Mouse (Mus musculus): ENCODE results near the gene Arglu1.

The Arglu1 gene

DNA sequence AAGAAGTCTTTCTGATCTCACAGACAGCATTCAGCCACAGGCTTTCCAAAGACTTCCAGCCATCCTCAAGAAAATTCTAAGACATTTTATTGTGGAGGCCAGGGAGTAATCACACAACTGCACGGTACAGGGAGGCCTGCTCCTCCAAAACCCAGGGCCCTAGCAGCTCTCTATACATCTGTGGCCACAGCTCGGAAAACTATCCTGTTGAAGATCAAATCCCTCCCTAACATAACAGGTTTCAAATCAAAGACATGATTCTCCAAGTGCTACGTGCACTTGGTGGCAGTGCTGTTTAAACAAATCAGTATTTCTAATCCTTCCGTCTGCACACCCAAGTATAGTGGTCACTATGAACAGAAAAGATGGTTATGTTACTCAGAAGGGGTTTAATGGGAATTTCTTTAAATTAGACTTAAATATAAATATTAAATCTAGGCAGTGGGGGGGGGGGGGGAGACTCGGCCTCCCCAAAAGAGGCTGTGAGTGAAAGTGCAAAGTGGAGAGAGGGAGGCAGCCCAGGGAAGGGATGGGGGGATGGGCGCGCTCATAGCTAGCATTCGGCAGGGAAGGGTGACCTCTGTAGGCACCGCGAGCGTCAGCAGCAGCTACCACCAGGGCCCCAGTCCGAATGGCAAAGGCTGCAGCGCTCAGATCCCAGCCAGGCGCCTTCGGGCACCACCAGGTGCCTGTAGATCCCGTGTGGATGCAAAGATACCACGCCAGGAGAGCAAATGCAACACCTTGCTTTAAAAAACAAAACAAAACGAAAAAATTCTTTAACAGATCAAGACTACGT lies 31.7 kb downstream of the Arglu1 start:
- CTCF ChIA-PET: no interaction called here

DNA sequence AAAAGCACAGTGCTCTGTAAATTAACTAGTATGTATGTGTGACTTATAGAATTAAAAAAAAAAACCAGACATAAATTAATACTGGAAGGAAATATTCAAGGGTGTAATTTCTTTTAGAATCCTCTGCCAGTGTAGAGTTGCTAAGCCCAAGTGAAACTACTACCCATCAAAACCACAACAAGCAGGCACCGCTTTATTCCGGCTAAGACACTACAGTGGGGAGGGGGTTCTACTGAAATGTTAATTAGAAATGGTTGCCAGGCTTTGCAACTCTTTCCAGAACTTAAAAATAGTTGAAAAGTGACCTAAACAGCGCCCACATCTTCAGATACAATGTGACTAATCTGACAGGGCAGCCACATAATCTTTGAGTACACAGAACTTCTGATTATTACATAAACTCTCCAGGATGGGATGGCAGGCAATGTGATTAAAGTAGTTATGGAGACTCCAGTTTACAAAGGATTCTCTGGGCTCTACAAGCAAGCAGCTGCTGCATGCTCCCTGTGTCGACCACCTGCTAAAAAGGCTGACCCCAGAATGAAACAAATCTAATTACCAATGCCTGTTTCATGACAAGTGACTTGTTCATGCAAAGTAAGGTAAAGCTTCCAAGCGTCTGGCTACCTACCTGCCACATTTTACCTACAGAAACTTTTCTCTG lies 32.5 kb downstream of the Arglu1 start:
- CTCF ChIA-PET: no interaction called here

DNA sequence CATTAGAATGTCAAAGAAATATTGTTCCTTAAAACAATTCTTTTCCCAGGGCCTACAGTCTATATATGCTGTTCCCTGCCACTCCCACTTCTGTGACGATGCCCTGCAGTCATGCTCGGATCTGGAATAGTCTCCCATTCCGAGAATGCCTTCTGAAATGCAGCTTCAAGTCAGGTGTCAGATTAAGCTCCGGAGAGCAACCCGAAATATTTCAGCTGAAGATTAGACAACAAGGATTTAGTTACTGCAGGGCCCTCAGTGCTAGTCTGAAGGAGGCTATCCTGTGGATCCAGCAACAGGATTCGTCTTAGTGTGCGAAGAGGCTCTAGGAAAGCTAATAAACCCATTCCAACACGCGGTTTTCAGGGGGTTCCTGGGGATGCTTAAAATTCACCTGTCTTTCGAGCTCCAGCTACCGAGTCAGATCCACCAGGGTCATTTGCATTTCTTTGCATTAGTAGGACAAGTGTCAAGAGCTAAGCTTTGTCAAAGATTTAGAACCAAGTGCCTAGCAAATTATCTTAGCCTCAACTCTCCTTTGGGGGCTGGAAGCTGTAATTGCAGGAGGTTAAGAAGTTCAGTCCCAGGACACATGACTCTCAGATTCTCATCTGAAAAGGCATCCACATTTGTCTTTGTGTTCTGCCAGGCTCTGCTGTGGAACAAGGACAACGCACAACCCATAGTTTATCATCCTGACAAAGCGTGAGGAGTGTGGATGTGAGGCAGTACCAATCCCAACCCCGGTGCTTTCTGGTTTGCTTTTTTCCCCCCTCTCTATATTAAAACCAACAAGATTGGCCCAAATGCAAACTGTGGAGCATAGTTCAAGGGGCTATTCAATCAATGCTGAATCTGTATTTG lies 33.5 kb downstream of the Arglu1 start:
- CTCF ChIA-PET: no interaction called here

DNA sequence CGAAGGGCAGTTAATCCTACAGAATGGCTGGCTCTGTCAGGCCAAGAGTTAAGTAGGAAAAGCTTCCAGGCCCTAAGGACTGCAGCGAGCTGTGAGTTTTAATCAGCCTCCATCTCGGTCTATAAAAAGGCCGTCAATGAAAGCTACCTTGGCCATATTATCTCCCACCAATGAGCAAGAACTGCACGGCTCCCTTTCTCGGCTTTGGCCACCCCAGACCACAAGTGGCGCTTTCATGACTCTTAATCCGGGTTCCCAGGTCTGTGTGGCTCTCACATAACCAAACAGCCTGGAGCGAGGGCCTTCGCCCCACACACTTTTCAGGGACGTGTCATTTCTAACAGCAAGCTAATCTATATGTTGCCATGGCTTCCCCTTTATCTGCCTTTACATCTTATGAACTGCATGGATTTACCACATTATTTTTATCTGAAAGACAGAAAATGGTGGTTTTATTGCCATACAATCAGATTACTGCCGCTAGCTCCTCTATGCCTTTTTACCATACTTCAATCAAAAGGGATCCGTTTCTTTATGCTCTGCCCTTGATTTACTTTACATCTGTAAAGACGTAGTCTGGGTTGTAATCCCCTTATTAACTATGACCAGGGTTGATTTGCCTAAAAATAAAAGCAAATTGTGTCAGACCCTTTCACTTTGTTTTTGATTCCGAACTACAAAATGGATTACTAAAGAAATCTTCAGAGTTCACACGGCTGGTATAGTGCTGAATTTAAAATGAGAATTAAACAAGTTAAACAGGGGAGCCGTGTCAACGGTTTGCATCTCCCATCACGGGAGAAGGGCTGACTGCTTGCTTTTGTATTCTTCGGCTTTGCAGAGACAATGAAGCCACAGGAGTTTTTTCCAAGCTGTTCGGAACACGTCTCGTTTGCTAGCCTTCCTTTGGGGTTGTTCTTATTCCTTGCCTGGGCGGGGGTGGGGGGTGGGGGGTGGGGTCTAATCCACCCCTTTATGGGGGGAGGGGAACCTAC lies 34.7 kb downstream of the Arglu1 start:
- CTCF ChIA-PET: no interaction called here

DNA sequence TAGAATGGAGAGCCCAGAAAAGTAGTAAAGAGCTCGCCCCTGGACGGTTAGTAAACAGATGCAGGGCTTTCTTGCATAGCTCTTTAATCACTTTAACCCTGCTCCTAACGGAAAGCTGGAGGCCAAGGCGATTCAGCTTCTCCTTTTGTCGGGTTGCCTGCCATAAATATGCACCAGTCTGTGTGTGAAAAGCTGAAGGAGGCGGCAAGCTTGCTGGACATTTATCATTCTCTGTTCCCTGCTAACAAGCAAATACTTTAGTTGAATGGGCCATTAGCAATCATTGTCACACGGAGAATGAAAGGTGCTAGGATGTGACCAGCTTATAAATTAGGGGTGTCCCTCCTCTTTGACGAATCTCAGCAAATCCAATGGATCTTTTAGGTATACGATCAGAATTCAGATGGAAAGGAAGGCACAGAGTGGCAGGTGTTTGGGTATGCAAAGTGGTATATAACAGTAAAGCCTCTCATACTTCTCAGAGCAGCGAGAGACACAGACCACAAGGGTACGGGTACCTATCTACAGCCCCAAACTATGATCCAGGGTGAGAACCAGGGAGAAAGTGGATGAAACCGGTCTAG lies 36.3 kb downstream of the Arglu1 start:
- CTCF ChIA-PET: no interaction called here

DNA sequence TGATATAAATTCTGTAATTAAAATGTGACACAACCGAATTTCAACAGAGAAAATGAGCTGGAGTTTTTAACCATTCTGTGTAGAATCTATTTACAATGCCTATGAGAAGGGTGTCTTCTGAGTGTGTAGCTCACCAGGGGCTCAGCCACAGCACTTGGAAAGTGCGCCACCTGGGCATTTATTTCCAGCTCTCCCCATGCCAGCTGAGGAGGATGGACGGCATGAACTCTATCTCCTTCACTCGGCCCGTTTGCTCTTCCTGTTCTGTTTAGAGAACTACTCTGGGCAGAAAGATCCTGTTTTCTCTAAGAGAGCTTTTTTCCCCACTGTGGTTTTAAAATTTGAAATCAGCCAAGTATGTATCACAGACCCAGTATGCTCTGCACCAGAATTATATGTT lies 37.0 kb downstream of the Arglu1 start:
- CTCF ChIA-PET: no interaction called here

DNA sequence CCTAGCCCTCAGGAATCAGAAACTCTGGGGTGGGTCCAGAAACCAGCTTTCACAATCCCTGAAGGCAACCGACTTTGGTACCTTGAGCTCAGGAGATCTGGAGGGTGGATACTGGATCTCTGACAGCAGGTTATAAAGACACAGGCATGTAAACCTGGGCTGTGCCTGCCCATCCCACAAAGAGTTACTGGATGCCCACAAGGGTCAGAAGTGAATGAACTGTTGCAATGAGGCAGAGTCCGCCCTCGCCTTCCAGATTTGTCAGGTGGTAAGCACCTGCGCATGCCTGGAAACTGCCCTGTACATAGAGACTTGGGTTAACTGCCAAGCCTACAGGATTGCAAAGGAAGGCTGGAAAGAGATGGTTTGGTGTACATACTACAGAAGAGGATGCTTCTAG lies 37.9 kb downstream of the Arglu1 start:
- CTCF ChIA-PET: no interaction called here

DNA sequence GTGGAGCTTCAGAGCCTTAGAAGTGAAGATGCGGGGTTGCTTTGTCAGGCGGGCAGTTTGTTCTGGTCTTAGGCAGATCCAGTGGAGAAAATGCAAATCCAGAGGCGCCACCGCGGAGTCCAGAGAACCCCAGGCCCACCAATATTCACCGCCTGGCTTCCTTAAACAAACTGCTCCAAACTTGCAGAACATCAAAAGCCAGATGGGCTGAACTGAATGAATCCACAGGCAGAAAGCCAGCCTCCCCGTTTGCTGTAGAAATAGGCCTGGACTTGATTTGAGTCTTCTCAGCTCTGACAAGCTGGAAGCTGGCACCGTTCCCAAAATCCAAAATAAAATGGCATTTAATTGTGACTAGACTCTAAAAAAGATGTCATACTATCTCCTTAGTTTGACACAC lies 40.4 kb downstream of the Arglu1 start:
- CTCF ChIA-PET: no interaction called here

DNA sequence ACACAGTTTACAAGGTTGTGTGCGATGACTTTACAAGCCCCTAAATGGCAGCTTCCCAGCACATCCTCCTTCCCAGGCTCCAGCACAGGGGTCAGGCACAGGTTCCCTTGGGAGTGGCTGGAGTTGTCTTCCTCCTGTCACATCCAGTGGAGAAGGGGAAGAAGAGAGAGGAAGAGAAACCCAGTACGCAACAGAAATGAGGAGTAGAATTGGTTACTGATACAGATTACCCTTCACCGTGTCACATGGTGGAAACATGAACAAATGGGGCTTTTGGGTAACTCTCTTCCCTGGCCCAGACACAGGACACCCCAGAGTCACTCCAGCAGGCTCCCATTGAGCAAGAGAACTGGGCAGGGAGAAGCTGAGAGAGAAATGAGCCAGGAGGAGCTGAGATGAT lies 40.8 kb downstream of the Arglu1 start:
- CTCF ChIA-PET: no interaction called here

DNA sequence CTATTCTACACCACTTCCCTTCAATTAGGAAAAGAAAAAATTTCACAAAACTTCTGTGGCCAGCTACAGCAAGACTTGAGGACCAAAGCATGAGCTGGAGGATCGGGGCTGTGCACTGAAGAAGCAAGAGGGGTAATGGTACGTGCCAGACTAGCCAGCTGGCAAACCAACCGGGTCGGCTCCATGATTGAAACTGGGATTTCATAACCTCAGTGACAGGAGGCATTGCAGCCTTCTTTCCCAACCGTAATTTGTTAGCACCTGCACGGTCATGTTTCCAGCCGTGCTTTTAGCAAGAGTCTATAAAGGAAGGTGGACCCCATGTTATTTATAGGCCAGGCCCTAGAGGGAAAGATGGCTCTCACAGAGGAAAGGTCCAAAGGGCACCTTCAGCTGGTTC lies 41.6 kb downstream of the Arglu1 start:
- CTCF ChIA-PET: no interaction called here

DNA sequence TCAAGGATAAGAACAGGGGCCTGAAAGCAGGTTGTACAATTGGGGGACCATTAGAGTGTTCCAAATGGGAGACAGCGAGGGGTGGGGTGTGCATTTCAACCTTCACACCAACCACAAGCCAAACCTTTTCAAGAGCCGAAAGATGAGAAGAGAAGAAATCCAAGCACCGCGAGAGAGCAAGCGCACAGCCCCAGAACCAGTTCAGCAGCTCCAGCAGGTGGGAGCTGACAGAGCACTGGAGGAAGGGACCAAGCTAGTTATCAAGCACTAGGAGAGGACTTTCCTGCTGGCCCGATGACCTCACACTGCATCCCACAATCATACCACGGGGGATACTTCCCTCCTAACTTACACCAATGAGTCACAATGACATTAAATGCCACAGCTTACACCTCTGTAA lies 42.5 kb downstream of the Arglu1 start:
- CTCF ChIA-PET: no interaction called here

DNA sequence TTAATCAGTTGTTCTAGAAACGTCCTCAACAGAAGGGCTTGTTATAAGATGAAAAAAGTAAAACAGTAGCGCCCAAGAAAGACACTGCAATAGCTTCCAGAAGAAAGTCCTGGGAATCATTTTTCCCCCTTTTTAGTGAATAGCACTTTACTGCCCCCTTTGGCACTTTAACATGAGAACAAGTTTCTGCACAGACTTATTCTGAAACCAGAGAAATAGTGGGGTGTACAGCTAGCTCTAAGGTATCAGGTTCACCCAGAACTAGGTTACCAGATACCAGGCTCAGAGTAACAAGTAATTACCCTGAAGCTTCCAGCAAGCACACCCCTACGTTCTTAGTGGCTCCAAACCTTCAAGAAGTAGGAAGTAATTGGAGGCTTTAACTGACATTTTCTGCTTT lies 43.0 kb downstream of the Arglu1 start:
- CTCF ChIA-PET: no interaction called here

DNA sequence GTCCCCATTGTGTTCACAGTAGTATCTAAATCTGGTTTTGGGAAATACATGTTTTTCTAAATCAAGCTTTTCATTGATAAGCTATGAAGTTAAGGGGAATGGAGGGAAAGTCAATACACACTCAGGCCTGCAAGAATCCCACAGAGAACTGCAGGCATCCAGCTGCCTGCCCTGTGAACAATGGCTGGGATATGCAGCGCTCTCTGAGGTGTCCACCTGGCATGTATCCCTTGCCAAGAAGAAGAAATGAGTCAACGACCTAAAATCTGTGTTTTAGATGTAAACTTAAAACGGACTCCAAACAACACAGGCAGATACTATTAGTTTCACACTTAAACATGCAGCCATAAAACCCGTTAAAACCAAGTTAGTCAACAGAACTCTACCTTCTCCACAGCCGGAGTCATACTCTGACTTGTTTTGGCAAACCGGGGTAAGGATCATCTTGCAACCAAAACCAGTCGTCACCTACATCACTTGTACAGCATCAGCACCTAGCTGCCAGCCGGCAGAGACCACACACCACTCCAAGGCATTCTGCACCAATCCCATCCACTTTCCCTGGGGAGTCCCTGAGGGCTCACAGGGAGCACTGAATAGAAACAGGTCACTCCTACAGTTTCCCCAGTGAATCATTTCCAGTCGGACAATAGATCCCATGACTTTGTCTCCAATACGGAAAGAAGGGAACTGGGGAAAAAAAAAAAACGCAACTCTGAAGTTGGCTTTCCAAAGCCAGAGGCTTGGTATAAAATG lies 46.0 kb downstream of the Arglu1 start:
- CTCF ChIA-PET: no interaction called here

DNA sequence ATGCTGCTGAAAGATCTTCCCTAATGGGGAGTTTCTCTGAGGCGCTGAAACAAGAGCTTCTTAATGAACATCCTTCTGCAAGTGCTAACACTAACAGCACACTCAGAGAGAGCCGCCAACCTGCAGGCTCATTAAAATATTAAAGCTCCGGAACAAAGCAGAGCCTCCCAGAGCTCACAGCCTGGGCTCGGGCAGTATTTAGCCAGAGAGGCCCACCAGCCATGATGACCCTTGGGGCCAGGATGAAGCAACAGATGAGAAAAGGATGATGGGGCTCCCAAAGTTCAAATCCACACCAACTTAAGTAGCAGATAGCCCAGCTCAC lies 50.1 kb downstream of the Arglu1 start:
- CTCF ChIA-PET: no interaction called here

DNA sequence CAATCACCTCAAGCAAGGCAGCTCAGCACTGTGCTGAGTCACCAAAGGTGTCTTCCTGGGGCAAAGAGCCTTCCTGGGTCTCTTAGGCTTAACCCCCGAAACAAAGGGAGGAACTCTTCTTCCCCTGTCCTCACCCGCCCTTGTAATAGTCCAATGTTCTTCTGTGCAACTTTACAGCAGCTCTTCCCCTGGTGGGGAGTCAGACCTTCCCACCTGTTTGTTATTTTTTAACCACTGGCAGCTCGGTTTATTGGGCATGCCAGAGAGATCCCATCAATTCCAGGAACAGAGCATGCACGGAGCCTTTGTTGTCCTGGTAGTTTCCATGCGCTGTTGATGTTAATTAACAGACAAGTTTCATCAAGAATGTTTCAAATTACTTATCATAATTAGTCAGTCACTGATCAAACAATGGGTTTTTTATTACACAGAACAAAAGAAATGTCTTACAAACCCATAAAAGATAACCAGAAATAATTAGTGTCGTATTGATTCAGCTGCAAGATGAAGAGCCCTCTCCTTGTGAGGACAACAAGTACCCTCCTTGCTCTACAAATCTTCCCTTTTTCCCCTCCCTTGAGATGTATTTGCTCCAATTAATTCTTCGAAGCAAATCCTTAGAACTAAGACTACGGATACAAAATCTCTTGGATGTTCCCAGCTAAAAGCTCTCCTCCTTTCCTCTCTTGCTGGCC lies 50.6 kb downstream of the Arglu1 start:
- CTCF ChIA-PET: no interaction called here

DNA sequence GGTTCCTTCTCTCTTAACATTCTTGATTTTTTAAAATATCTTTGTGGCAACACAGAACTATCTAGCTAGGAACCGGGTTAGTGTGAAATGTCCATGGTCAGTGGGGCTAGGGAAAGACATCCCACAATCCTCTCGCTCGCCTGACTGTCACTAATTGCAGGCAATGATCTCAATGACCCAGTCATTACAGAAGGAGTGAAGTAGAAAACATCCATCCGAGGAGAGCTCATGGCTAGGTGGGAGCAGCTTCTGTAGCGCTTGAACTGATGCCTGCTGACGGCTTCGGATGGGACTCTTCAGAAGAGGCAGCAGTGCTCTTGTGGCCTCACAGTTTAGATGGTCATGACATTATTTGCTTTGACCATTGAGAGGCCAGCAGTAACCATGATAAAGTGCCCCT lies 58.9 kb downstream of the Arglu1 start:
- CTCF ChIA-PET: no interaction called here

DNA sequence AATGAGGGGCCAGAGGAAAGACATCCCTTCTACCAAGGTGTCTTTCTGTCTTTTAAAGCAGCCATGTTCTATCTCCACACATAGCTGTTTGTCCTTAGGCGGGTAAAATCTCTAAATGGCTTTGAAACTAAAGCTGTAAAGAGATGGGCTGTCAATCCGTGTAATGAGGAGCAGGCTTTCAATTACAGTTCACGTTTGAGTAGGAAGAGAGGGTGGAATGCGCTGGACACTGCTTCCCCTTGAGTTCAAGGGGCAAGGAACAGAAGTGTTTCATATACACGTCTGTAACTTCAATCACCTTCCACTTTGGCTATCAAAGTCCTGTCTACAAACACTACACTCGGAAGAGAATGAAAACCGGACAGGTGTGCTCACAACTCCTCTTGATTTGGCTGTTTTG lies 66.3 kb downstream of the Arglu1 start:
- CTCF ChIA-PET: no interaction called here

DNA sequence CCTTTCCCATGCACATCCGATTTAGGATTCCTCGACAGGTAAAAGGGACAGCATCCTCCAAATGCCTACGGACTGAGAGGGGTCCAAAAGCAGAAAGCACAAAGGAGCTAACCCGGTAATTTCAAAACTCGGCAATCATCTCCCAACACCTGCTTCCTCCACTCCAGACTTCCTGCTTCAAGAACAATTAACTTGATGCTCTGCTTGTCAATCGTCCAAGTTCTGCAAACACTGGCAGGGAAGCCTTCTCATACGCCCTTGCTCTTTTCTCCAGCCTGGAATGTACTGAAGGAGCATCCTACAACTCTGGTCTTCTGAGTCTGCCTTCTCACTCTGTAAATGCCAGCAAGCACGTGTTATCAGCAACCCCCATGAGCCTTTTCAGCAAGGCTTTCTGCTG lies 66.8 kb downstream of the Arglu1 start:
- CTCF ChIA-PET: no interaction called here

DNA sequence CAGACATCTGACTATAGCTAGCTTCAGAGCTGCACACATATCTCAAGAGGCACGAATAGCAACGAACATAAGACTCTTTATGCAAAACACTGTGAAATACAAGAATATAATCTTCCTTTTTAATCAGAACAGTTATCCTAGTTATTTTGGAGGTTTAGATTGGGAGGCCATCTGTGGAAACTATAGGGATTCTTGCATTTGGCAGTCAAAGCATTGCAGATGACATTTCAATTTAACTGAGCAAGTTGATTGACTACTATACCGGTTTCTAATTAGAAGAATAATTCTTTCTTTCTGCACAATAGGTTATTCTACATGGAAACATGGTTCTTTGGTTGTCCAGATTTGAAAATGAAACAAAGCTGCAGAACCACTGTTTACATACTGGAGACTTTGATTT lies 67.8 kb downstream of the Arglu1 start:
- CTCF ChIA-PET: no interaction called here

DNA sequence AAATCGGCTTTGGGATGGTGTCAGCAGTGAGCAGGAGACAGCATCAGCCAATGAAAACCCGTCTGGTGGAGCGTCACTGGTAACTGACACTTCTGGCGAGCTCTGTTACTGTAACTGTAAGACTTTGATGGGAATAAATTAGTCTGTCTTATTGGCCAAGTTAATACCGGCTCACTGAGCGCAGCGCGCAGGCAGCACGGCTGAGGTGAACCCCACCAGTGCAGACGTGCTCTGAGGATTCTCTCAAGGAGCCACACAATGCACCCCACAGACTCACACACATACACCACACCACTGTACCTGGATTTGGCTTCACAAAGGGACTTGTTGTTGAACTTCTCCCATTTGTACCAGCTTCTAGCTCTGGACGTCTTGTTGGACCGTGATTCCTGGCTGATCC lies 68.3 kb downstream of the Arglu1 start:
- CTCF ChIA-PET: no interaction called here
